ENCODE assay signal across 19 mouse cellular contexts in genomic region chr11:41903661-41904060, GRCm38 (mm10).
DNase-seq lines count a peak whose midpoint lies in the region; ATAC-seq and TF ChIP-seq lines count a peak whose summit lies in the region.
"Had no signal": no experiment of that assay in that cellular context is flagged by ENCODE, and none has a peak within 500 bp of the region (broad histone marks: within the 10 kb centered on the region; RNA-seq: fewer than 3 reads in every experiment).

No protein-coding gene starts in this region.

- no peak for ATAC-seq in heart, embryonic 11.5 days (replicated peaks; ENCODE audit: insufficient number of reproducible peaks, low FRiP score, low TSS enrichment)
- ATAC-seq in midbrain, embryonic 11.5 days (ENCODE audit: low FRiP score): no peak
- ATAC-seq in midbrain, postnatal 0 days (ENCODE audit: low FRiP score): no peak
- ATAC-seq: CD4-positive, CD25-positive, alpha-beta regulatory T cell, adult 4 months; forebrain, embryonic 15.5 days; hindbrain, postnatal 0 days had no signal

- H3K9ac ChIP-seq in heart, embryonic 11.5 days (ENCODE audit: low read depth, low read length): no peak overlapping the region
- no peak overlapping the region for H3K9ac ChIP-seq in midbrain, embryonic 11.5 days (ENCODE audit: low read length)
- no peak overlapping the region for H3K9ac ChIP-seq in midbrain, postnatal 0 days (replicated peaks; ENCODE audit: low read length, poor library complexity, severe bottlenecking)
- H3K9ac ChIP-seq: embryonic facial prominence, embryonic 12.5 days; forebrain, embryonic 15.5 days; heart, embryonic 13.5 days; hindbrain, embryonic 13.5 days had no signal

- H3K27ac ChIP-seq in heart, embryonic 11.5 days (ENCODE audit: low read depth, low read length): no peak overlapping the region
- no peak overlapping the region for H3K27ac ChIP-seq in midbrain, embryonic 11.5 days (ENCODE audit: low read depth, low read length)
- no peak overlapping the region for H3K27ac ChIP-seq in midbrain, postnatal 0 days (ENCODE audit: low read depth, low read length)
- H3K27ac ChIP-seq: embryonic facial prominence, embryonic 12.5 days; forebrain, embryonic 15.5 days; heart, embryonic 13.5 days; hindbrain, embryonic 13.5 days; hindbrain, postnatal 0 days had no signal

- peak; percentile 12 to 26 for DNase-seq in cerebellum, postnatal 10 days
- DNase-seq in cerebellum, adult 18-20 months: no peak
- peak; percentile 96 for DNase-seq in heart, adult 11 months
- peak; percentile 72 for DNase-seq in midbrain, embryonic 11.5 days (ENCODE audit: low spot score, missing footprints)
- no peak for DNase-seq in midbrain, postnatal 0 days (ENCODE audit: low spot score)
- DNase-seq in heart, postnatal 4 days: peak; percentile 12
- DNase-seq in urinary bladder, adult 2 months (ENCODE audit: low spot score): no peak
- DNase-seq: adrenal gland, postnatal 10 days; B cell, adult 2 months; gastrocnemius, postnatal 36 days; kidney, adult 18-20 months had no signal

- no peaks in the 10 kb centered on the region for H3K4me1 ChIP-seq in heart, embryonic 11.5 days (ENCODE audit: control insufficient read depth, insufficient read depth, low read length)
- no peaks in the 10 kb centered on the region for H3K4me1 ChIP-seq in midbrain, embryonic 11.5 days (ENCODE audit: control insufficient read depth, insufficient read depth, low read length)
- H3K4me1 ChIP-seq in midbrain, postnatal 0 days (ENCODE audit: insufficient read depth, low read length): no peaks in the 10 kb centered on the region
- H3K4me1 ChIP-seq: embryonic facial prominence, embryonic 12.5 days; forebrain, embryonic 15.5 days; heart, embryonic 13.5 days; hindbrain, embryonic 13.5 days had no signal

- 81% methylated on average over 2 of the region's 2 CpGs for WGBS in heart, embryonic 11.5 days (ENCODE audit: insufficient replicate concordance)
- WGBS in midbrain, embryonic 11.5 days: 87% methylated on average over 2 of the region's 2 CpGs
- 91% methylated on average over 2 of the region's 2 CpGs for WGBS in midbrain, postnatal 0 days

- H3K4me3 ChIP-seq in heart, embryonic 11.5 days (ENCODE audit: low read depth, low read length): no peak overlapping the region
- H3K4me3 ChIP-seq in midbrain, embryonic 11.5 days (ENCODE audit: low read depth, low read length): no peak overlapping the region
- no peak overlapping the region for H3K4me3 ChIP-seq in midbrain, postnatal 0 days (ENCODE audit: low read depth, low read length)
- H3K4me3 ChIP-seq: embryonic facial prominence, embryonic 12.5 days; forebrain, embryonic 15.5 days; heart, embryonic 13.5 days; hindbrain, embryonic 13.5 days had no signal

- no peaks in the 10 kb centered on the region for H3K27me3 ChIP-seq in heart, embryonic 11.5 days (ENCODE audit: control insufficient read depth, insufficient read depth, low read length)
- H3K27me3 ChIP-seq in midbrain, embryonic 11.5 days (ENCODE audit: control insufficient read depth, insufficient read depth, low read length): no peaks in the 10 kb centered on the region
- no peaks in the 10 kb centered on the region for H3K27me3 ChIP-seq in midbrain, postnatal 0 days (ENCODE audit: insufficient read depth, low read length)
- H3K27me3 ChIP-seq: embryonic facial prominence, embryonic 12.5 days; forebrain, embryonic 15.5 days; heart, embryonic 13.5 days; hindbrain, embryonic 13.5 days had no signal

- H3K36me3 ChIP-seq in heart, embryonic 11.5 days (ENCODE audit: control insufficient read depth, insufficient read depth, low read length): no peaks in the 10 kb centered on the region
- H3K36me3 ChIP-seq in midbrain, embryonic 11.5 days (ENCODE audit: control insufficient read depth, insufficient read depth, low read length): no peaks in the 10 kb centered on the region
- H3K36me3 ChIP-seq in midbrain, postnatal 0 days (ENCODE audit: insufficient read depth, low read length): no peaks in the 10 kb centered on the region
- H3K36me3 ChIP-seq: embryonic facial prominence, embryonic 12.5 days; forebrain, embryonic 15.5 days; G1E; heart, embryonic 13.5 days; hindbrain, embryonic 13.5 days had no signal

- H3K9me3 ChIP-seq in heart, embryonic 11.5 days (replicated peaks; ENCODE audit: control insufficient read depth, low read length): no peaks in the 10 kb centered on the region
- H3K9me3 ChIP-seq in midbrain, embryonic 11.5 days (ENCODE audit: control insufficient read depth, low read length): no peaks in the 10 kb centered on the region
- H3K9me3 ChIP-seq in midbrain, postnatal 0 days (ENCODE audit: low read length): no peaks in the 10 kb centered on the region
- H3K9me3 ChIP-seq: embryonic facial prominence, embryonic 12.5 days; forebrain, embryonic 15.5 days; G1E; heart, embryonic 13.5 days; hindbrain, embryonic 13.5 days had no signal

- H3K4me2 ChIP-seq in heart, embryonic 11.5 days: no peak overlapping the region
- H3K4me2 ChIP-seq in midbrain, embryonic 11.5 days: no peak overlapping the region
- no peak overlapping the region for H3K4me2 ChIP-seq in midbrain, postnatal 0 days (ENCODE audit: low read depth, low read length, poor library complexity, severe bottlenecking)
- H3K4me2 ChIP-seq: embryonic facial prominence, embryonic 12.5 days; forebrain, embryonic 15.5 days; heart, embryonic 13.5 days; hindbrain, embryonic 13.5 days had no signal

- no peak for TF ChIP-seq CTCF in midbrain, postnatal 0 days (IDR thresholded peaks at IDR 0.05)

Comparison
In these comparisons a context has a peak if more than half of its experiments do, and no peak if none do; other contexts are left out.
1. DNase-seq: peak in cerebellum, postnatal 10 days (2 of 2), heart, adult 11 months (single experiment), midbrain, embryonic 11.5 days (single experiment) and heart, postnatal 4 days (single experiment); none in cerebellum, adult 18-20 months (0 of 2), midbrain, postnatal 0 days (single experiment) and urinary bladder, adult 2 months (single experiment).